Mouse (Mus musculus): ENCODE results near the gene Ap1ar. TPM values are rescaled to one million over a fixed set of nuclear protein-coding genes. Genes with fewer than 3 reads are reported as not detected.

Ap1ar gene
- polyA plus RNA-seq, 1 experiment, result 69.3 TPM

DNA sequence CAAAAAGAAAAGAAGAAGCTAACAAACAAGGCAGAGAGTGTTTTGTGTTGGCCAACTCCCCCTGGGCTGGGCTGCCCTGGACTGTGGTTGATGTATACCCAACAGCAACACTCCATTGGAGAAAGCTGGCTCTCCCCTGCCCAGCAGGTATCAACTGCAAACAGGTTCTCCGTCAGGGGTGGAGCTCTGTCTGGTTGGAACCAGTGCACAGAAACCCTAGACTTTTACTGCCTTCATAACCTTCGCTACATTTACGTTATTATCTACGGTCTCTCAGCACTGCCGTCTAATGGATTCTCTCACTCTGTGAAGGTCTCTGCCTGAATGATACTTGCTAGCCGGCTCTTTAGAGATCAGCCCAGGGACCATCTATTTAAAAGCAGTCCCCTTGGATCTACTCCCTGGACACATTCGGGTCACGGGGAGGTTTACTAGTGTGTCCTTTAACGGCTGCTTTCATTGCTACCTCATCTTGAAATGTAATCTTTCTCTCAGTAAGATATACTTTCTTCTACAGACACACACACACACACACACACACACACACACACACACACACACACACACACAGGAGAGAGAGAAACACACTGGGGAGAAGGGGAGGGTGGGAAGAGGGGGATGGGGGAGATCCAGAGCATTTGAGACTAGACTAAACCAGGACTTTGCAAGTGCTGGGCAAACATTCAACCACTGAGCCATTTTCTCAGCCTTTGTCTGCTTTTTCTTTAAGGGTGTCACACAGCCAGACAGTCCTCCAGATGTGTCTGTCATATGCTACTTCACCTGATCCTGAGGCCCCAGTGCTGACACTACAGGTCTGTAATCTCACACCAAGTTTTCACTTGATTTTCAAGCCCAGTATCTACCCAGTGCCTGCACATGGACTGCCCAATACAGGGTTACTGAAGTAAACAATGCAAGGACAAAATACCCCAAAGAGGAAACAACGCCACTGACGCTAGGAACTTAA, 18.3 kb downstream of the Ap1ar start:
- TF ChIP-seq CTCF (IDR thresholded peaks at IDR 0.05; ENCODE audit: borderline replicate concordance, extremely low read depth, insufficient read depth, insufficient read length), result no peak
- DNase-seq (ENCODE audit: low read depth), result no peak

DNA sequence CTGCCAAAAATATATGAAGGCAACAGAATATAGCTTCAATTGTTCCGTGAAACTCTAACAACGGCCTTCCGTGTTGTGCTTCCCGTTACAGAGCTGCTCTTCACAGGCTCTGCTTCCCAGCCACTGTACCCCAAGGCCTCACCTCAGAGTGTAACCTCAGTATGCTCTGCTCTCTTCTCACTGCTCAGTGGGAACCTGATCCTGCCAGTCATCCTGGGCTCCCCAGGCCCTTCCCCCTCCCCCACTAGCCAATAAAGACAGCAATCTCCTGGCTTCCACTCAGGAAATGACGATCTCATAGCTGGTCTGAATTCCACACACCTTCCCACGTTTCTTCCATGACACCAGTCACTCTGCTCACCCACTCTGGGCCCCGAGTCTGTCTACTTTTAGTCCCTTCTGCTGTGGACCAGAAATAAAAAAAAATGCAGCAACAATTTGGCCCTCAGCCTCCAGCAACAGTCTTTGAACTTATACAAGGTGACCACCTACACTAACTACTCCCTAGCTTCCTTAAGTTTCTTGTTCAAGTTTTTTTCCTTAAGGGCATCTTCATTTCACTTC, 20.1 kb downstream of the Ap1ar start:
- TF ChIP-seq CTCF (IDR thresholded peaks at IDR 0.05; ENCODE audit: borderline replicate concordance, extremely low read depth, insufficient read depth, insufficient read length) (no peak), POLR2A (IDR thresholded peaks at IDR 0.05; ENCODE audit: borderline replicate concordance, extremely low read depth, insufficient read depth, insufficient read length, poor library complexity, severe bottlenecking) (no peak)
- DNase-seq (ENCODE audit: low read depth), result no peak

DNA sequence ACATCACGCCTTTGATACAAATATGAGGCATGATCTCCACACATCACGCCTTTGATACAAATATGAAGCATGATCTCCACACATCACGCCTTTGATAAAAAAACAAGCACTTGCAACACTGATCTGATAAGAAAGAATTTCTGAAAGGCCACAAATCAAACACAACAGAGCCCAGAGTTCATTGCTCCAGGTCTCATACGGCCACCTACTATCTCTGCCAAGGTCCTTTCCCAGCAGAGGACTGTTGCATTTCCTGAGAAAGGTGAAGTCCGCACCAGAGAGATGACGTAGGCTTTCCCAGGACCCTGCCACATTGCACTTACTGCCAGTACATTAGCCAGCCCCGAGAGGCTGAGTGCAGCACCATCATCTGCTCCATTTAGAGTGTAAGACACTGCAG, 28.2 kb downstream of the Ap1ar start:
- TF ChIP-seq CTCF (IDR thresholded peaks at IDR 0.05; ENCODE audit: borderline replicate concordance, extremely low read depth, insufficient read depth, insufficient read length) (no peak), POLR2A (IDR thresholded peaks at IDR 0.05; ENCODE audit: borderline replicate concordance, extremely low read depth, insufficient read depth, insufficient read length, poor library complexity, severe bottlenecking) (no peak)
- no peak for DNase-seq (ENCODE audit: low read depth)

DNA sequence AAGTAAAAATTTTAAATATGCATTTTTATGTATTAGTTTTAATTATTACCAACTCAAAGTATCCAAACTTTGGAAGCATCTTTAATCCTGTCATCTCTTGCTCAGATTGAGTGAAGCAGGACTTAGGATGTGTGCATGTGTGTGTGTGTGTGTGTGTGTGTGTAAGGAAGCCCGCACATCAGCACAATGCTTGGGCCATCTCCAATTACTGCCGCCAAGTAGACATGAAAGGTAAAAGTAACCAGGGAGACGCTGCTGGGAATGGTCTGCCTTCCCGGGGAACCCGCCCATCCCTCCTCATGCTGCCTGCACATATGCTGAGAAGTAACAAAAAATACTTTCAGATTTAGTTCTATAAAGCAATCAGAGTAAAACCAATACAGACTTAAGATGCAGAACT, 29.5 kb downstream of the Ap1ar start:
- TF ChIP-seq POLR2A (IDR thresholded peaks at IDR 0.05; ENCODE audit: borderline replicate concordance, extremely low read depth, insufficient read depth, insufficient read length, poor library complexity, severe bottlenecking) (no peak), CTCF (IDR thresholded peaks at IDR 0.05; ENCODE audit: borderline replicate concordance, extremely low read depth, insufficient read depth, insufficient read length) (no peak)
- DNase-seq (ENCODE audit: low read depth), result peak; percentile 46

DNA sequence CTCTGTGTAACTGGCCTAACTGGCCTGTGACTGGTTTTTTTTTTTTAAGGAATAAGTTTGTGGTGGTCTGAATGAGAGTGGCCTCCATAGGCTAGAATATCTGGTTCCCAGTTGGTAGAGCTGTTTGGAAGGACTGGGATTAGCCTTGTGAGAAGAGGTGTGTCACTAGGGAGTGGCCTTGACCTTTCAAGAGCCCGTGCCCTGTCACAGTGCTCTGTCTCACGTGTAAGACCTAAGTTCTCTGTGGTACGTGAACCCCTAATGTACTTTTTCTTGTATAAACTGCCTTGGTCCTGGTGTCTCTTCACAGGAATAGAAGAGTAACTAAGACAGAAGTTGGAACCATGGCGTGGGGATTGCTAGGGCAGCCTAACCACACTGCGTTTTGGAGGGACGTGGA, 31.3 kb downstream of the Ap1ar start:
- TF ChIP-seq POLR2A (IDR thresholded peaks at IDR 0.05; ENCODE audit: borderline replicate concordance, extremely low read depth, insufficient read depth, insufficient read length, poor library complexity, severe bottlenecking) (no peak), CTCF (IDR thresholded peaks at IDR 0.05; ENCODE audit: borderline replicate concordance, extremely low read depth, insufficient read depth, insufficient read length) (no peak)
- no peak for DNase-seq (ENCODE audit: low read depth)

DNA sequence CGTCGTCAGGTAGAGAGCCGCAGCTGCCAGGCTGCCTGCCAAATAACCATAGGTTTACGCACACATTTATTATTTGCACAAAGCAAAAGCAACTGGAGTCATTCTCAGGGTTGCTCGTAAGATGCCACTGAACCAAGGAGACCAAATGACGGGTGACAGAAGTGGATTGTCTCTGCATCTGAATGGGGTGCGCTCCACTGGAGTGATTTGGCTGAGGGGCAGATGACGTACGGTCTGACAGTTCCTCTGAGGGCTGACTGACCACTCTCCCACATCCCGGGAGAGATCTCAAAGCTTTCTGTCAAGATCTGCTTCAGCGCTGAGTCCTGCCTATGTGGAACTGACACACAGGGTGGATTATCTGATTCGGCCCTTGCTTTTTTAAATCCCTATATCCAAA, 32.3 kb downstream of the Ap1ar start:
- TF ChIP-seq POLR2A (IDR thresholded peaks at IDR 0.05; ENCODE audit: borderline replicate concordance, extremely low read depth, insufficient read depth, insufficient read length, poor library complexity, severe bottlenecking) (no peak), CTCF (IDR thresholded peaks at IDR 0.05; ENCODE audit: borderline replicate concordance, extremely low read depth, insufficient read depth, insufficient read length) (no peak)
- no peak for DNase-seq (ENCODE audit: low read depth)

DNA sequence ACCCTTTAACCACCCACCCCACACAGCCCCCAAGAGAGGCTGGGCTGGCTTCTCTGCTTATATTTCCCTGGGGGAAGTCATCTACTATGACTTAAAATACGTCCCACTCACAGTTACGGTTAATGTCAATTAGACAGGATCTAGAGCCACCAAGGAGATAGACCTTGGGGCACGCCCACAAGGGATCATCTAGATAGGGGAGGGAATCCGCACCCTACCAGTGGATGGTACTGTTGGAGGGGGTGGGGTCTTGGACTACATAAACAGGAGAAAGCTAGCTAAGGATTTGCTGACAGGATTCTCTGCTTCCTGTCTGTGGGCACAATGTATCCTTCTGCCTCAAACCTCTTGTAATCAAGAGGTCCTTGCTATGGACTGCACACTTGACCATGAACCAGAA, 32.9 kb downstream of the Ap1ar start:
- TF ChIP-seq POLR2A (IDR thresholded peaks at IDR 0.05; ENCODE audit: borderline replicate concordance, extremely low read depth, insufficient read depth, insufficient read length, poor library complexity, severe bottlenecking), result no peak
- no peak for TF ChIP-seq CTCF (IDR thresholded peaks at IDR 0.05; ENCODE audit: borderline replicate concordance, extremely low read depth, insufficient read depth, insufficient read length)
- no peak for DNase-seq (ENCODE audit: low read depth)

DNA sequence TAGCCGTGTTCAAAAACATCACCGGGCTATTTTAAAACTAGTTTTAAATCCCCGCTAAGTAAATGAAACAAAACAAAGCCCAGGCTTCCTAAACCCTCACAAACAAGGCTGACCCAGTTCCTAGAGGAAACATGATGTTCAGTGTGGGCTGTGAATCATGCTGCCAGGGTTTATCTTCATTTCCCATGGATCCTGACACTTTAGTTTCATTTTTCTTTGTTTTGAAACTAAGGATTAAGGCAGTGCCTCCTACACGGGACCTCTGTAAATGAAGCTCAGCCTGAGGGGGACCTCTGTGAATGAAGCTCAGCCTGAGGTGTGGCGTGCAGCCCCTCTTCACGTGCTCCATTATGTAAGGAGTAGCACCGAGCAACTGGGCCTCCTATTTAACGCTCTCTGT, 34.5 kb downstream of the Ap1ar start:
- TF ChIP-seq CTCF (IDR thresholded peaks at IDR 0.05; ENCODE audit: borderline replicate concordance, extremely low read depth, insufficient read depth, insufficient read length) (no peak), POLR2A (IDR thresholded peaks at IDR 0.05; ENCODE audit: borderline replicate concordance, extremely low read depth, insufficient read depth, insufficient read length, poor library complexity, severe bottlenecking) (no peak)
- no peak for DNase-seq (ENCODE audit: low read depth)

DNA sequence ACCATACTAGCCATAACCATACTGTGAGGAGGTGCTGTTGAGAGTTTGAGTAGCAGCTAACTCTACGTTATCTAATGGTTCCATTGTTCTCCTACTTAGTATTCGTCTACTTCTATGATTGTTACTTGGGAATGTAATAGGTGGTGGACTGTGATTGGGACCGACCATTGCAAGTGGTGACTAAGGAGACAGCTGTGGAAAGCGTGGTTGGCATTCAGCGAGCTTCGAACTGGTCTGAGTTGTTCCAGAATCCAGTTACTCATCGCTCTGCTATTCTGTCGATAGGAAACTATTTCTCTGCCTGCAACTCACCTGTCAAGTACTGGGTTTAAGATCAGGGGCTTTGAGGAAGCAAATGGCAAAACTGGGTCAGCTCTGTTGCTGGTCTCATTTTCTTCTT, 36.2 kb downstream of the Ap1ar start:
- TF ChIP-seq CTCF (IDR thresholded peaks at IDR 0.05; ENCODE audit: borderline replicate concordance, extremely low read depth, insufficient read depth, insufficient read length) (no peak), POLR2A (IDR thresholded peaks at IDR 0.05; ENCODE audit: borderline replicate concordance, extremely low read depth, insufficient read depth, insufficient read length, poor library complexity, severe bottlenecking) (no peak)
- DNase-seq (ENCODE audit: low read depth), result no peak

DNA sequence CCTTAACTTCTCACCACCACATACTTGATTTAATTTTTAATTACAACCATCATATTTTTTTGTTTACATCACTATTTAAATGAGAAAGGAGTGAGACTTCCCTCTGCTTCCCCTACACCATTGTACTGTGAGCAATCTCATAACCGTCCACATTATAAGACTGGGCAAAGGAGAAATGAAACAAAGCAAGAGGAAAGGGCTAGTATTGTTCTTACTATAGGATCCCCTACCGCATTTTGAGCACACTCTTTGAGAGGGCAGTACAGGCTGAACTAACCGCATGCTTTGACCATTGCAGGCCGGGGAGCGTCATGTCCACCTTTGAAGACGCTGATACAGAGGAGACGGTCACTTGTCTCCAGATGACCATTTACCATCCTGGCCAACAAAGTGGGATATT, 41.1 kb downstream of the Ap1ar start:
- no peak for DNase-seq (ENCODE audit: low read depth)

DNA sequence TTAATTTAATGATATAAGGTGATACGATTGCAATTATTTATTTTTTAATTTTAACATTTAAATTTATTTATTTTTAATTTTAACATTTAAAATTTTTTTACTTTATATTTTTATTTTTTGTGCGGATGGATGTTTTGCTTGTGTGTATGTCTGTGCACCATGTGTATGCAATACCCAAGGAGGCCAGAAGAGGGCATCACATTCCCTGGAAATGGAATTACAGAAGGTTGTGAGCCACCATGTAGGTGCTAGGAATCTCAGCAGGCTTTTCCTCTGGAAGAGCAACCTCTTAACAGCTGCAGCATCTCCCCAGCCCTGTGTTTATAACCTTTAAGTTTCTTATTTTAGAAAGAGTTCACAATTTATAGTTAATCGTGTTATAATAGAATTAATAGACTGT, 41.6 kb downstream of the Ap1ar start:
- no peak for TF ChIP-seq POLR2A (IDR thresholded peaks at IDR 0.05; ENCODE audit: borderline replicate concordance, extremely low read depth, insufficient read depth, insufficient read length, poor library complexity, severe bottlenecking)
- TF ChIP-seq CTCF (IDR thresholded peaks at IDR 0.05; ENCODE audit: borderline replicate concordance, extremely low read depth, insufficient read depth, insufficient read length), result peak; percentile 22; the same call in 1 of the 2 replicates
- no peak for DNase-seq (ENCODE audit: low read depth)

More for the DNA sequence above, 41.1 kb downstream of the Ap1ar start:
- no peak for TF ChIP-seq CTCF (IDR thresholded peaks at IDR 0.05; ENCODE audit: borderline replicate concordance, extremely low read depth, insufficient read depth, insufficient read length)
- TF ChIP-seq POLR2A (IDR thresholded peaks at IDR 0.05; ENCODE audit: borderline replicate concordance, extremely low read depth, insufficient read depth, insufficient read length, poor library complexity, severe bottlenecking), result no peak

DNA sequence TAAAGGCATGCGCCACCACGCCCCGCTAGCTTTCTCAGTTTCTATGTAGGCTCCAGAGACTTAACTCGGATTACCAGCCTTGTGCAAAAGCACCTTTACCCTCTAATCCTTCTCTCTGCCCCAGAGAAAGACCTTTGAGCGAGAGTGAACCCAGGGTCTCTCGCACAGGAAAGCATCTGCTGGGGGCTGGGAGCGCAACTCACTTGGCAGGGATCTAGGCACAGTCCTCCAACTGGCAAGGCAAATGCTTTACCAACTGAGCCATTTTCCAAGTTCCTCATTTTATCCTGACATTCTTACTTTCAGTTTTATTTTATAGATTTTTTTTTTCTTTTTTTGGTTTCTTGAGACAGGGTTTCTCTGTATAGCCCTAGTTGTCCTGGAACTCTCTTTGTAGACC, 44.3 kb downstream of the Ap1ar start:
- TF ChIP-seq POLR2A (IDR thresholded peaks at IDR 0.05; ENCODE audit: borderline replicate concordance, extremely low read depth, insufficient read depth, insufficient read length, poor library complexity, severe bottlenecking), result no peak
- no peak for TF ChIP-seq CTCF (IDR thresholded peaks at IDR 0.05; ENCODE audit: borderline replicate concordance, extremely low read depth, insufficient read depth, insufficient read length)
- DNase-seq (ENCODE audit: low read depth), result no peak

Data from brain, embryonic 14.5 days (tissue).